Mouse (Mus musculus) R1 (cell line): ENCODE data around the gene Il1f9.
"Not testable (repeated sequence)": the region's sequence is repeated elsewhere in the genome, so short reads cannot be mapped to it uniquely, and the experiment has no call there.

Source experiments
- DNase-seq: peaks from one replicate; pipeline ENCODE4 v3.0.0-alpha.2; 2018; ENCODE audit warnings: low read depth, low spot score

Il1f9 gene

GRCm38 (mm10) chr2:24186176-24186575, at the start of gene Il1f9:
Gene Il1f9, plus strand, starts transcription at chr2:24186476.
- no peak for DNase-seq

- DNase-seq: no peak
These were observed 33.4 kb upstream of the Il1f9 start, which contains the start of gene Il1f8 for GRCm38 (mm10) chr2:24152861-24153260. Gene Il1f8, plus strand, starts transcription at chr2:24153161.

GRCm38 (mm10) chr2:24181683-24182331, 4.5 kb upstream of the Il1f9 start:
- DNase-seq: peak; percentile 66

GRCm38 (mm10) chr2:24182423-24183147, 3.7 kb upstream of the Il1f9 start:
- DNase-seq: not testable (repeated sequence)

GRCm38 (mm10) chr2:24184092-24184491, 2.2 kb upstream of the Il1f9 start:
- DNase-seq: not testable (repeated sequence)

DNA sequence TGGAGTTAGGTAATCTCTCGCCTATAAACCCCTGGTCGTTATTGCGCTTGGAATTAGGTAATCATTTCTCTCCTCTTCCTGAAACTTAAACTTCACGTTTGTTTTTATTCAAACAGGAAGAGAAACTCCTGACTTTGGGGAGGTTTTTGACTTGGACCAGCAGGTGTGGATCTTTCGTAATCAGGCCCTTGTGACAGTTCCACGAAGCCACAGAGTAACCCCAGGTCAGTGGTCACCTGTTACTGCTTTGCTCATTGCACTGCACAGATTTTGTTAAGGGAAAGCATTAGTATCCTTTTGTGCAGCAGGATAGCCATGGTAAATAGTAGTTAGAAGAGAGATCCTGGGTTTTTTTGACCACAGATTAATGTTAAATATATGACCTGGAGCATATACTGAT, 1.3 kb downstream of the Il1f9 start:
- DNase-seq: no peak

DNA sequence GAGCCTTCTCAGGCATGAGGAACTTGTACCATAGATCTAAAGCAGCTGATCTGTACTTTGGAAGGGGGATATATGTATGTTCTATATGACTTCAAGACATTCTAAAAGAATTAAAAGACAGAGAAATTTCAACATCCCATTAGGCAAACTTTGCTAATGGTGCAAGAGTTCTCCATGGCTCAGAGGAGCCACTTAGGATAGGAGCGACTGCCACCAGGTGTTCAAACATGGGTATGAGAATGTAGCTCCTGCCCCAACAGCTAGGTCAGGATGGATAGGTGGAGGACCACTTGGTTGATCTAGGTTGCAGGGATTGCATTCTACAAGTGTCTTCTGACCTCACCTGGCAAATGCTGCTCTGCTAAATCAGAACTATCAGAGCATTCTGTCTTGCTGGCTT, 1.9 kb downstream of the Il1f9 start:
- DNase-seq: peak; percentile 19

DNA sequence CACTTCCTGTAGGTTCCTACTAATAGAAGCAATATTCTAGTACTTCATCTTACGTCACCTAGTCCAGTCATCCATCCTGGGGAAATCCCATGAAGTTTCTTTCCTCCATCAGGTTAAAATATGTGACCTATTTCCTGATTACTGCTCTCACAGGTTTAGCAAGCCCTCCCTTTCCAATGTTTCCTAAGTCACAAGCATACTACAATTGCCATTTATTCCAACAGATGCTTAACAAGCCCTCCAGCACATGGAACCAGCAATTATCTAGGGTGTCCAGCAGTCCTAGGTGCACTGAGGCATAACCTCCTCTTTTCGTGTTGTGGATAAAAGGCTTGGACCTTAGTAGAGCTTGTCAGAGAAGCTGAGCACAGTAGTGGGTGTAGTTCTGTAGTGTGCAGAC, 28.8 kb downstream of the Il1f9 start, which contains the start of gene Il1f6:
TSS of gene Il1f6 (plus strand) at position 301 of the 400 bp plus-strand sequence.
- no peak for DNase-seq

GRCm38 (mm10) chr2:24227191-24227590, 40.9 kb downstream of the Il1f9 start:
- no peak for DNase-seq
